Mouse (Mus musculus) left cerebral cortex, adult 2 months (tissue): ENCODE results near the gene Gm6583. TPM values are rescaled to one million over a fixed set of nuclear protein-coding genes. Genes with fewer than 3 reads are reported as not detected.
"Not testable (repeated sequence)": the region's sequence is repeated elsewhere in the genome, so short reads cannot be mapped to it uniquely, and the experiment has no call there.

Experiments used
- DNase-seq, 2 experiments: peaks; one replicate each; pipeline ENCODE4 v3.0.0; 2021 to 2022; ENCODE audit warnings: low spot score in 2 of 2, mixed read lengths in 1 of 2; ENCODE audit errors: extremely low spot score in 1 of 2
- H3K27ac ChIP-seq: fragments of 200-600 bp; 2 replicates; pipeline ENCODE4 v1.8.1; 2022
- H3K4me3 ChIP-seq: fragments of 200-600 bp; 2 replicates; pipeline ENCODE4 v1.8.1; 2022
- CTCF ChIP-seq: fragments of 200-600 bp; IDR thresholded peaks from 2 replicates; pipeline ENCODE4 v1.8.1; 2022; ENCODE audit warnings: antibody characterized with exemption, mild to moderate bottlenecking, moderate library complexity
- intact Hi-C: fragments of 180-260 bp; cut with DNase I; formaldehyde crosslinking; loops from one replicate; pipeline ENCODE4 v1.15.1; 2025
- total RNA-seq, 2 experiments: library from RNA; stranded (reverse); gene quantifications; 2 replicates each; pipeline ENCODE4 v1.2.3; 2021

Gm6583 gene
- total RNA-seq, 2 experiments from 2014 or later, result not detected

DNA sequence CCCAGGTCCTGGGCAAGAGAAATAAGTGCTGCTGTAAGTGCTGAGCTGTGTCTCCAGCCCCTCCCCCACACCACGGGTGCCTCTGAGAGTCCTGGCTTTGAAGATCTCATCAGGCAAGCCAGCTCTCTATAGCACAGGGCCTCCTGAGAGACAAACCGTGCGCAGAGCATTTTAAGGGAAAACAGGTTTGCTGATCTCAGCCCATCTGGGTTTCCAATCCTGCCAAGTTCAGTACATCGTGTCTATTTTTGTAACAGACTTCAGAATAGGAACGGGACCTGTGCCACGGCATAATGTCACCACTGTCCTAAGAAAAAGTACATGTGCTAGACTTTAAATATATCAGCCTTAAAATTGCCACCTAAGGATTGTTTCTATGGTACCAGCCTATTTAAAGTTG, 34.9 kb downstream of the Gm6583 start:
- intact Hi-C loops, result loop anchor here (2.0 kb wide), 1 partner anchor 92 kb away; no protein-coding TSS in a partner anchor
- DNase-seq, result peak; percentile 56 to 68
- Histone ChIP-seq H3K27ac (peak overlapping the region; percentile 81), H3K4me3 (no peak overlapping the region)
- no peak for TF ChIP-seq CTCF

GRCm38 (mm10) chr5:112320379-112320778, 35.5 kb downstream of the Gm6583 start:
- intact Hi-C loops, result loop anchor here (2.0 kb wide), 1 partner anchor 92 kb away; no protein-coding TSS in a partner anchor
- DNase-seq, result peak in 1 of 2 experiments; percentile 25
- no peak for TF ChIP-seq CTCF

GRCm38 (mm10) chr5:112319343-112319742, 36.5 kb downstream of the Gm6583 start:
- DNase-seq, H3K4me3 ChIP-seq, intact Hi-C loops: not testable (repeated sequence)
- peak overlapping the region; percentile 81; the same call in 1 of the 2 replicates for H3K27ac ChIP-seq

More at GRCm38 (mm10) chr5:112320379-112320778, 35.5 kb downstream of the Gm6583 start:
- peak overlapping the region; percentile 81 for H3K27ac ChIP-seq
- H3K4me3 ChIP-seq, result no peak overlapping the region

- no peak for DNase-seq
- no peak for TF ChIP-seq CTCF
- intact Hi-C loops, result no loop called here
- Histone ChIP-seq H3K27ac (no peak overlapping the region), H3K4me3 (no peak overlapping the region)
Measured at GRCm38 (mm10) chr5:112317328-112317727, 38.5 kb downstream of the Gm6583 start.

GRCm38 (mm10) chr5:112316468-112316867, 39.4 kb downstream of the Gm6583 start:
- DNase-seq, result no peak
- intact Hi-C loops, result no loop called here
- H3K27ac ChIP-seq, result no peak overlapping the region
- H3K4me3 ChIP-seq, result no peak overlapping the region
- TF ChIP-seq CTCF, result no peak

- intact Hi-C loops, result no loop called here
- Histone ChIP-seq H3K4me3 (no peak overlapping the region), H3K27ac (peak overlapping the region; percentile 69)
- no peak for DNase-seq
- TF ChIP-seq CTCF, result no peak
Measured at GRCm38 (mm10) chr5:112313222-112313885, 42.5 kb downstream of the Gm6583 start.

DNA sequence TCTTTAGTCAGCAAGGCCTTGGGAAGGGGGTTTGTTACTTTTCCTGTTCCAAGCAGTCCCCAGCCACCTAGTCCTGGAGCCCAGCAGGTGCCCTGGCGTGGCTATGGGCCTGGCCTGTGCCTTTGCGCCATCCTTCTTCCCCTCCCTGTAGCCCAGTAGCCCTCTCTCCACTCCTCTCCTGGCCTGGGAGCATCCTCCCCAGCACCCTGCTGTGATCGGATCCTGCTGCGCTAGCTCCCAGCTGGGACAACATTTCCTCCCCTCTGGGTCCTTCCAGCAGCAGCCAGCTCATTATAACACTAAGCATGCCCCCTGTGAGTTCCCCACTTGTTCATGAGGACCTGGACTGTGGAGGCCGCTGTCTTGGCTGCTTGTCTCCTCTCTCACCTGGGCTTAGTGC, 50.0 kb downstream of the Gm6583 start:
- no peak for TF ChIP-seq CTCF
- Histone ChIP-seq H3K4me3 (no peak overlapping the region), H3K27ac (0 out of 2 replicates have a peak overlapping the region, but pooled peaks have one; percentile 19)
- DNase-seq, result no peak
- intact Hi-C loops, result no loop called here

Other genes with a start within 250 kb of the Gm6583 start
- gene Cryba4, start 103.5 kb downstream of the Gm6583 start, total RNA-seq, result under 1 TPM in 1 of 2 experiments, not detected in 1; 0.49 TPM
- gene Crybb1, start 100.2 kb downstream of the Gm6583 start, total RNA-seq, result 1 to 10 TPM; 6.9 to 7.4 TPM
- 10 to 100 TPM; 37.5 to 41.9 TPM for gene Tpst2, start 79.3 kb downstream of the Gm6583 start, total RNA-seq
- 10 to 100 TPM; 43.0 to 45.0 TPM for gene Tfip11, start 29.7 kb downstream of the Gm6583 start, total RNA-seq
- gene Srrd, start 13.0 kb downstream of the Gm6583 start, total RNA-seq, result 10 to 100 TPM; 23.1 to 29.9 TPM
- gene Hps4, start 12.9 kb downstream of the Gm6583 start, total RNA-seq, result 10 to 100 TPM; 26.9 to 38.3 TPM
- gene Asphd2, start 38.8 kb upstream of the Gm6583 start, total RNA-seq, result 100 to 1,000 TPM; 180 to 183 TPM
- gene Gm6588, start 93.4 kb upstream of the Gm6583 start, total RNA-seq, result not detected
- gene Sez6l, start 221.2 kb upstream of the Gm6583 start, total RNA-seq, result 100 to 1,000 TPM; 174 to 177 TPM